Mouse (Mus musculus): ENCODE measurements around the gene Akap8l. TPM values are rescaled to one million over a fixed set of nuclear protein-coding genes. Genes with fewer than 3 reads are reported as not detected.

Gene Akap8l
- polyA plus RNA-seq, 1 experiment, result not detected

DNA sequence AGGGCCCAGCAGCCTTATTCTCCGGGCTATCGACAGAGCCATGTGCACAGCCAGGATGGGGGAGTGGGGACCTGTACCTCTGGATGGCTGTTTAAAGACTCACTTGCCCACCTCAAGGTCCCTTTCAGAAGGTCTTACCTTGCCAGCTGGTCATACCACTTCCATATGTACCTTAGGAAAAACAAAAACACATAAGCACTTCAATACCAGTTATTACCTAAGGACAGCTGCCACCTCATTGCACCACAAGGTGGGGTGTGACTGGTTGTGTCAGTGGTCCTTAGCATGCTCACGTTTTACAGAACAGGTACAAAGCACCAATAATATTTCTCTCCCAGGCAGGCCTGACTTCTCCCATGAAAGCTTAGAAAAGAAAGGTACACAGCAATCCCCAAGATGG, 32.7 kb downstream of the Akap8l start:
- TF ChIP-seq POLR2A (IDR thresholded peaks at IDR 0.05; ENCODE audit: insufficient read depth, low read depth, low read length) (no peak), CTCF (IDR thresholded peaks at IDR 0.05; ENCODE audit: insufficient read depth, low read depth, low read length) (no peak)
- H3K4me1 ChIP-seq (ENCODE audit: control insufficient read depth, insufficient read depth, low read length), result no peaks in the 10 kb centered on the region
- 88% methylated on average over 3 of the region's 3 CpGs for WGBS

DNA sequence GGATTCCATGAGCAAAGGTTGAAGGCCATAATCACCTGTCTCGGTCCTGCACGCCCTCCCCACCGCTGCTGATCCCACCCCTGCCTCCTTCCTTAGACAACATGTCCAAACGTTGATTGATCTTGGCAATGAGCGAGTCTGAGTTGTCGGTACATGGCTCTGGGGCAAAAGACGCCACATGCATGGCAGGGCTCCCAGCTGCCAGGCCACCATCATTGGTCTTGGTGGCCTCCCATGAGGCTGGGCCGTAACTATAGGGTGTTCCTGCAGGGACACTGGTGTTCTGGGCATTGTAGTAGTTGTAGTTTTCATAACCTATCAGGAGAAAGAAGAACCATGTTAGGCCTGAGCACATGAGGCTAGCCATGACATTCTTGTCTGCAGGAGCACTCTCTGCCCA, 33.4 kb downstream of the Akap8l start:
- Histone ChIP-seq H3K27ac (ENCODE audit: insufficient read depth, low read depth, low read length) (no peak overlapping the region), H3K4me3 (ENCODE audit: insufficient read depth, low read depth, low read length) (no peak overlapping the region), H3K4me1 (ENCODE audit: control insufficient read depth, insufficient read depth, low read length) (no peaks in the 10 kb centered on the region)
- WGBS, result 79% methylated on average over 8 of the region's 8 CpGs
- no peak for TF ChIP-seq POLR2A (IDR thresholded peaks at IDR 0.05; ENCODE audit: insufficient read depth, low read depth, low read length)
- no peak for TF ChIP-seq CTCF (IDR thresholded peaks at IDR 0.05; ENCODE audit: insufficient read depth, low read depth, low read length)

More for the DNA sequence above, 32.7 kb downstream of the Akap8l start:
- Histone ChIP-seq H3K27ac (ENCODE audit: insufficient read depth, low read depth, low read length) (no peak overlapping the region), H3K4me3 (ENCODE audit: insufficient read depth, low read depth, low read length) (no peak overlapping the region)

DNA sequence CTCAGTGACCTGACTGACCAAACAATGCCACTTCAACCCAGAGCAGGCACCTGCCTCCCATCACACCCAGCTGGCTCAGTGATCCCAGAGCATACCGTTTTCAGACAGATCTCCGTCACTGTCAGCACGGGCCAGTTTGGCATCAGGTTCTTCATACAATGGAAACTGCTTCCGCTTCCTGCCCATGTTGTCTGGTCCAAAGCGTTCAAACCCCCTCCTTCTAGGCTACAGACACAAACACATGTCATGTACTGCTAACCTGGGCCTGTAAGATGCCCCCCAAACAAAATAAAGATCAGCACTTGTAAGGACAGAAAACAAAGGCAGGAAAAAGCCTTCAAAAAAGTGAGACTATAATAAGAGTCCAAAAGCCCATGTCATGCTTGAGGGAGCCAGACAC, 34.8 kb downstream of the Akap8l start:
- H3K4me1 ChIP-seq (ENCODE audit: control insufficient read depth, insufficient read depth, low read length), result no peaks in the 10 kb centered on the region
- TF ChIP-seq CTCF (IDR thresholded peaks at IDR 0.05; ENCODE audit: insufficient read depth, low read depth, low read length), result no peak
- no peak for TF ChIP-seq POLR2A (IDR thresholded peaks at IDR 0.05; ENCODE audit: insufficient read depth, low read depth, low read length)
- 95% methylated on average over 5 of the region's 5 CpGs for WGBS
- H3K4me3 ChIP-seq (ENCODE audit: insufficient read depth, low read depth, low read length), result no peak overlapping the region
- H3K27ac ChIP-seq (ENCODE audit: insufficient read depth, low read depth, low read length), result no peak overlapping the region

DNA sequence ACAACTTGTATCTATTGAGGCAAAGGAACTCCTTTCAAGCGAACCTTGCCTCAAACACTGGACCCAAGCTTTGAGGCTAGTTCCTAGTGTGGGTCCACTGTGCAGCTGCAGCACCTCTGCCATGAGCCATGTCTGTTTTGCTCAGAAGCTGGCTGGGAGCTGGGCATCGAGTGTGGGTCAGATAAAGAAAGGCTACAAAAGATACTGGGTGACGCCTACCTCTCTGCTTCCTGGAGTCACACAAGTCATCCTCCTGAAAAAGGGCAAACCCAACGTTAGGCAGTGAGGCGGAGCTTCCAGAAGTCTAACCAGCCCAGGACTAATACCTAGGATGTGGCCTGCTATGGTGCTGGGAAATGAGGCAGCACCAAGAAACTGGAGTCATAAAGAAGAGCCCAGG, 36.5 kb downstream of the Akap8l start:
- no peaks in the 10 kb centered on the region for H3K4me1 ChIP-seq (ENCODE audit: control insufficient read depth, insufficient read depth, low read length)
- no peak overlapping the region for H3K27ac ChIP-seq (ENCODE audit: insufficient read depth, low read depth, low read length)
- 76% methylated on average over 5 of the region's 5 CpGs for WGBS
- TF ChIP-seq CTCF (IDR thresholded peaks at IDR 0.05; ENCODE audit: insufficient read depth, low read depth, low read length) (no peak), POLR2A (IDR thresholded peaks at IDR 0.05; ENCODE audit: insufficient read depth, low read depth, low read length) (no peak)
- H3K4me3 ChIP-seq (ENCODE audit: insufficient read depth, low read depth, low read length), result no peak overlapping the region

DNA sequence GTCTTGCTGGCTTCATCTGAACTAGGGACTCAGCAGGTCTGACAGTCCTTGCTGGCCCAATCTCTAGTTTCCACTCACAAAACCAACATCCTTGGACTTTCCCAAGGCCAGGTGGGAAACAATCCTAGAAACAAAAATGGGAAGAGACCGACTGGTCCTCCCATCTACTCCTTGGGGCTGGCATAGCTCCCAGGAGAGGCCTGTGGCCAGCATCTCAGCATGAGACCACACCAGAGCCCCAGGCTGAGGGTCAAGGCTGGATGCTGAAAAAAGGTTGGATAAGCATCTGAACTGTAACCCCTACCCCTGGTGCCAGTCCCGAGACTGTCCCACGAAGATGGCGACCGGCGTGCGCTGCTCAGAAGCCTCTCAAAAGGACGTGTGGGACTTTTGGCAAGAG, 37.6 kb downstream of the Akap8l start:
- 81% methylated on average over 8 of the region's 8 CpGs for WGBS
- H3K27ac ChIP-seq (ENCODE audit: insufficient read depth, low read depth, low read length), result no peak overlapping the region

DNA sequence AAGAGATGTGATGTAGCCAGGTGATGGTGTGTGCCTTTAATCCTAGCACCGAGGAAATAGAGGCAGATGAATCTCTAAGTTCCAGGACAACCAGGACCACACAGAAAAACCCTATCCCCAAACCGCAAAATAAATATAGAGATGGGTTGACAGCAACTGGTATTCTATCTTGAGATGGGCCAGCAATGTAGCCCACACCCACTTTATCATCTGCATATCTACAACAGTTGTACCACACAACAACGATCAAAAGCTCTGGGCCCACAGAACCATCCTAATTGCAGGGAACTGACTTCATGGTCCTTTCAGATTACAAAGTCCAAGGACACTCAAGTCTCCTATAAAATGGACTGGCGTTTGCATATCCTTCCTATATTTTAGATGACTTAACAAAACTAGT, 42.4 kb downstream of the Akap8l start:
- H3K4me1 ChIP-seq (ENCODE audit: control insufficient read depth, insufficient read depth, low read length), result no peaks in the 10 kb centered on the region
- TF ChIP-seq CTCF (IDR thresholded peaks at IDR 0.05; ENCODE audit: insufficient read depth, low read depth, low read length), result no peak
- no peak for TF ChIP-seq POLR2A (IDR thresholded peaks at IDR 0.05; ENCODE audit: insufficient read depth, low read depth, low read length)
- H3K4me3 ChIP-seq (ENCODE audit: insufficient read depth, low read depth, low read length), result no peak overlapping the region
- 89% methylated on average over 4 of the region's 4 CpGs for WGBS
- no peak overlapping the region for H3K27ac ChIP-seq (ENCODE audit: insufficient read depth, low read depth, low read length)

More for the DNA sequence above, 37.6 kb downstream of the Akap8l start:
- Histone ChIP-seq H3K4me1 (ENCODE audit: control insufficient read depth, insufficient read depth, low read length) (no peaks in the 10 kb centered on the region), H3K4me3 (ENCODE audit: insufficient read depth, low read depth, low read length) (no peak overlapping the region)
- TF ChIP-seq CTCF (IDR thresholded peaks at IDR 0.05; ENCODE audit: insufficient read depth, low read depth, low read length), result no peak
- no peak for TF ChIP-seq POLR2A (IDR thresholded peaks at IDR 0.05; ENCODE audit: insufficient read depth, low read depth, low read length)

DNA sequence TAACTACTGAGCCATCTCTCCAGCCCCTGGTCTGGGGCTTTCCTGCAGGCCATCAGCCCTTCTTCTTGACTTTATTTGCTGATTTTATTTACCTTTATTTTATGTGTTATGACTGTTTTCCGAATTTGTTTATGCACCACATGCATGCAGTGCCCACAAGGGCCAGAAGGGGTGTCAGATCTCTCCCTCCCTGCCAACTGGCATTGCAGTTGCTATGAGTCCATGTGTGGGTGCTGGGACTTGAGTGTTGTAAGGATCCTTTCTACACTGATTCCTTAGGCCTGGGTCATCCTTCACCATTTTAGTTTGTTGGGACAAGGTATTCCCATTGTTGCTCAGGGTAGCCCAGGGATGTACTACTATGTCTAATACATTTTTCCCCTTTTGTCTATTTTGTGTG, 52.3 kb downstream of the Akap8l start:
- no peak overlapping the region for H3K27ac ChIP-seq (ENCODE audit: insufficient read depth, low read depth, low read length)
- TF ChIP-seq CTCF (IDR thresholded peaks at IDR 0.05; ENCODE audit: insufficient read depth, low read depth, low read length) (no peak), POLR2A (IDR thresholded peaks at IDR 0.05; ENCODE audit: insufficient read depth, low read depth, low read length) (no peak)
- no peaks in the 10 kb centered on the region for H3K4me1 ChIP-seq (ENCODE audit: control insufficient read depth, insufficient read depth, low read length)
- WGBS, result 85% methylated on average over 1 of the region's 1 CpGs
- no peak overlapping the region for H3K4me3 ChIP-seq (ENCODE audit: insufficient read depth, low read depth, low read length)

DNA sequence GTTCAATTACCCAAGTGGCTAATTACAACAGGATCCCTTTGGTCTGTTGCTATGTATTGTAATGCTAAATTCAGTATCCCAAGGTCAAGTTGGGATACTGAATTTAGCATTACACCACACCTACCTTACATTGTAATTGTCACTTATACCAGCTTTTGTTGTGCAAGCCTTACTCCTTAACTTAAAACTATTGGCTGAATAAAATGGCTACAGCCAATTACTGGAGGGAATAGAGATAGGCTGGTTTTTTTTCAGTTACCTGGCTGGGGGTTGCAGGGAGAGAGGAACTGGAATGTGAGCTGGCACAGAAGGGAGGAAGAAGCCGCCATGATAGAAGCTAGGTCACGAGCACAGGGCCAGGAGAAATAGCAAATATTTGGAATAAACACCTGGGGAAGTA, 54.5 kb downstream of the Akap8l start:
- Histone ChIP-seq H3K27ac (ENCODE audit: insufficient read depth, low read depth, low read length) (no peak overlapping the region), H3K4me3 (ENCODE audit: insufficient read depth, low read depth, low read length) (no peak overlapping the region), H3K4me1 (ENCODE audit: control insufficient read depth, insufficient read depth, low read length) (no peaks in the 10 kb centered on the region)
- TF ChIP-seq POLR2A (IDR thresholded peaks at IDR 0.05; ENCODE audit: insufficient read depth, low read depth, low read length) (no peak), CTCF (IDR thresholded peaks at IDR 0.05; ENCODE audit: insufficient read depth, low read depth, low read length) (no peak)
- WGBS, result 98% methylated on average over 2 of the region's 2 CpGs

DNA sequence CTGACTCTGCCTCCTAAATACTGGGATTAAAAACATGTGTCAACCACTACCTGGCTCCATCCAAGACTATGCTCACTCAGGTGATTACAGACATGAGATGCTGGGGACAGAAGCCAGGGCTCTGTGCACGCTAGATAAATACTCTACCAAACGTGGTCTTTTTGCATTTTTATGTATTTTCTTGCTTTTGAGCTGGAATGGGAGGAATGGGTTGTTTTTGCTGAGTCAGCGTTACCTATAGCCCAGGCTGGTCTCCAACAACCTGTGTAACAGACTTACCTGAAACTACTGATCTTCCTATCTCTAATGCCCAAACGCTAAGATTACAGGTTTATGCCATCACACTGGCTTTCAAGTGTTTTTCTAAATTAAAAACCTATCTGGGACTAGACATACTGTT, 55.2 kb downstream of the Akap8l start:
- H3K4me1 ChIP-seq (ENCODE audit: control insufficient read depth, insufficient read depth, low read length), result no peaks in the 10 kb centered on the region
- H3K4me3 ChIP-seq (ENCODE audit: insufficient read depth, low read depth, low read length), result no peak overlapping the region
- TF ChIP-seq POLR2A (IDR thresholded peaks at IDR 0.05; ENCODE audit: insufficient read depth, low read depth, low read length), result no peak
- no peak for TF ChIP-seq CTCF (IDR thresholded peaks at IDR 0.05; ENCODE audit: insufficient read depth, low read depth, low read length)
- no peak overlapping the region for H3K27ac ChIP-seq (ENCODE audit: insufficient read depth, low read depth, low read length)
- WGBS, result 85% methylated on average over 4 of the region's 4 CpGs

DNA sequence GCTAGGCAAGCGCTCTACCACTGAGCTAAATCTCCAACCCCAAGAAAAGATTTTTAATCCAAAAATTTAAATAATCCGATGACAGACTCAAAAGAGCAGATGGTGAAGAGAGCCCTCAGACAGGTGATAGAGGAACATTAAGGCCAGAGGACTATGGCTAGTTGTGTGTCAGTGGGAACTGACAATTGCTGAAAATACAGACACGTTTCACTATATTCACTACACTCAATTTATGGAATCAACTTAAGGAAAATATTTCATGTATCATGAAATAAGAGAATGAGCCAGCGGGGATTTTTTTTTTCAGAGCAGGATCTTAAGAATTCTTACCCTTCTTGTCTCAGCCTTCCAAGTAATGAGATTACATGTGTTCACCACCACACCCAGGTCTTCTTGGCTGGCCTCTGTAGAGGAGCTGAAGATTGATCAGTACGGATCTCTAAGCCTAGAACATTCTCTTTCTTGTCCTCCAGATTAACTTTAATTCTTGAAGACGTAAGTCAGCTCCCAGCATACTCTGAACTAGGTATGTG, 65.2 kb downstream of the Akap8l start:
- WGBS, result 36% methylated on average over 6 of the region's 6 CpGs
- no peak overlapping the region for H3K27ac ChIP-seq (ENCODE audit: insufficient read depth, low read depth, low read length)
- peaks cover 5% of the 10 kb centered on the region for H3K4me1 ChIP-seq (ENCODE audit: control insufficient read depth, insufficient read depth, low read length)
- peak overlapping the region; percentile 66 for H3K4me3 ChIP-seq (ENCODE audit: insufficient read depth, low read depth, low read length)
- no peak for TF ChIP-seq CTCF (IDR thresholded peaks at IDR 0.05; ENCODE audit: insufficient read depth, low read depth, low read length)

All from olfactory bulb, adult 2 months (tissue).